Mouse (Mus musculus) heart, embryonic 14.5 days (tissue): ENCODE data around the gene Kcnq2. TPM values are rescaled to one million over a fixed set of nuclear protein-coding genes. Genes with fewer than 3 reads are reported as not detected.

ENCODE experiments used
- ATAC-seq: fragments of 200-750 bp; cut with Nextera tagmentation; 2 replicates; pipeline ENCODE4 v1.8.0; 2017; ENCODE audit warnings: low read depth, moderate TSS enrichment; ENCODE audit not compliant: insufficient number of reproducible peaks, insufficient read depth, low FRiP score
- H3K27ac ChIP-seq, 2 experiments: fragments of 200-500 bp in 1 of 2; fragments of 300-500 bp in 1 of 2; sonication (generic) in 1 of 2; replicated peaks in 1 of 2; 2 replicates each; pipeline ENCODE4 v1.5.1; 2012 to 2014; ENCODE audit warnings: low read depth in 2 of 2, low read length in 2 of 2, control low read depth in 1 of 2, mild to moderate bottlenecking in 1 of 2, mixed read lengths in 1 of 2; ENCODE audit not compliant: control insufficient read depth in 1 of 2, insufficient read depth in 1 of 2
- H3K27me3 ChIP-seq: fragments of 300-500 bp; sonication (generic); 2 replicates; pipeline ENCODE4 v1.6.1; 2014; ENCODE audit warnings: mild to moderate bottlenecking, low read length, control low read depth; ENCODE audit not compliant: control insufficient read depth, insufficient read depth
- H3K36me3 ChIP-seq: fragments of 300-500 bp; sonication (generic); 2 replicates; pipeline ENCODE4 v1.6.1; 2014; ENCODE audit warnings: mild to moderate bottlenecking, control low read depth, low read length, mixed read lengths; ENCODE audit not compliant: control insufficient read depth, insufficient read depth
- H3K4me1 ChIP-seq, 2 experiments: fragments of 200-500 bp in 1 of 2; fragments of 300-500 bp in 1 of 2; sonication (generic) in 1 of 2; 2 replicates each; pipeline ENCODE4 v1.6.1; 2012 to 2014; ENCODE audit warnings: low read length in 2 of 2, control low read depth in 1 of 2, mixed read lengths in 1 of 2; ENCODE audit not compliant: control insufficient read depth in 2 of 2, insufficient read depth in 2 of 2
- H3K4me2 ChIP-seq: fragments of 300-500 bp; sonication (generic); 2 replicates; pipeline ENCODE4 v1.6.1; 2014; ENCODE audit warnings: mild to moderate bottlenecking, low read length
- H3K4me3 ChIP-seq, 2 experiments: fragments of 200-500 bp in 1 of 2; fragments of 300-500 bp in 1 of 2; sonication (generic) in 1 of 2; 2 replicates each; pipeline ENCODE4 v1.5.1; 2012 to 2014; ENCODE audit warnings: low read length in 2 of 2, mild to moderate bottlenecking in 2 of 2, control low read depth in 1 of 2, low read depth in 1 of 2, moderate library complexity in 1 of 2; ENCODE audit not compliant: control insufficient read depth in 1 of 2, insufficient read depth in 1 of 2
- H3K9ac ChIP-seq: fragments of 300-500 bp; sonication (generic); 2 replicates; pipeline ENCODE4 v1.6.1; 2014; ENCODE audit warnings: mild to moderate bottlenecking, low read length
- H3K9me3 ChIP-seq: fragments of 300-500 bp; sonication (generic); 2 replicates; pipeline ENCODE4 v1.6.1; 2016; ENCODE audit warnings: low read length, control low read depth; ENCODE audit not compliant: control insufficient read depth
- WGBS: fragments of 180-500 bp; shearing (Covaris S2); extraction: QIAGEN DNeasy Blood & Tissue Kit; methylation state at CpG from one replicate; pipeline ENCODE4 v1.1.7; 2014; 5-methylcytosine and 5-hydroxymethylcytosine counted together
- polyA plus RNA-seq: library from polyadenylated mRNA; unstranded; fragments of >200 nt; fragmentation: Nextera tagmentation; extraction: Ambion mirVana; gene quantifications from 2 replicates; pipeline ENCODE4 v1.2.1, GENCODE M21; 2014

Gene Kcnq2
- 0.11 TPM in 1 of 2 replicates, not detected in the other for polyA plus RNA-seq

DNA sequence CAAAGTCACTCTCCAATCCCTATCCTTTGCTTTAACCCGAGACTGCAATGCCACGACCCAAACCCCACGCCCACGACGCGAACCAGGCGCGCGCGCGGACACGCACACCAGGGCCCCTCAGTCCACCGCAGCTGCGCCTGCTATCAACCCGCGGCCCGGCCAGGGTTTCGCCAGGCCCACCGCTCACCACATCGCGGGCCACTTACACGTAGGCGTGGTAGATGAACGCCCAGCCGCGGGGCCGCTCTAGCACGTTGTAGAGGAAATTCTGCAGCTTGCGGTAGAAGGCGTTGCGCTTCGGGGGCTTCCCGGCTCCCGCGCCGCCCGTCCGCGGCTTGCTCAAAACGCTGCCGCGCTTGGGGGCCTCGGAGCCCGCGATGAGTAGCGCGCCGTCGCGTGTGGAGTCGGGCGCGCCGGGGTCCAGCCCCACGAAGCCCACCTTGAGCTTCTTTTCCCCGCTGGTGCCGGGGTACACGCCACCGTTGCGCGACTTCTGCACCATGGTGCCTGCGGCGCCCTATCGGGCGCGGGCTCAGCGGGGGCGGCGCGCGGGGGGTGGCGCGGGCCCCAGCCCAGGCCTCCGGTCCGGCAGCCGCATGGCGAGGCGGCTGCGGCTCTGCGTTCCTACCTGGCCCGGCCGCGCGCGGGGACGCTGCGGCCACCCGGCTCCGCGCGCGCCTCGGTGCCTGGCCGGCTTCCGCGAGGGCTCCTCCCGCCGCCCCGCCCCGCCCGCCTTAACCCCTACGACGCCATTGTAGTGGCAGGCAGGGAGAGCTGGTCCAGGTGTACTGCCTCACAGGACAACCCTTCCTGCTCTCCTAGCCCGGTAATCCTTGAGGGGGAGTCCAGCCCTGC lies at the start of gene Kcnq2:
TSS of gene Kcnq2 (minus strand) at position 710 of the 855 bp plus-strand sequence.
- Histone ChIP-seq H3K4me1 (peaks cover 0 to 8% of the 10 kb centered on the region in 2 experiments; a peak in 3 of 4 replicates), H3K27me3 (peaks cover 73% of the 10 kb centered on the region), H3K36me3 (no peaks in the 10 kb centered on the region), H3K4me2 (peak within 1 kb of the TSS; percentile 68), H3K4me3 (peak within 1 kb of the TSS; percentile 28 to 44), H3K9me3 (no peaks in the 10 kb centered on the region), H3K9ac (no peak within 1 kb of the TSS), H3K27ac (no peak within 1 kb of the TSS)
- ATAC-seq: no peak
- under 1% methylated on average over 100 of the region's 104 CpGs for WGBS

DNA sequence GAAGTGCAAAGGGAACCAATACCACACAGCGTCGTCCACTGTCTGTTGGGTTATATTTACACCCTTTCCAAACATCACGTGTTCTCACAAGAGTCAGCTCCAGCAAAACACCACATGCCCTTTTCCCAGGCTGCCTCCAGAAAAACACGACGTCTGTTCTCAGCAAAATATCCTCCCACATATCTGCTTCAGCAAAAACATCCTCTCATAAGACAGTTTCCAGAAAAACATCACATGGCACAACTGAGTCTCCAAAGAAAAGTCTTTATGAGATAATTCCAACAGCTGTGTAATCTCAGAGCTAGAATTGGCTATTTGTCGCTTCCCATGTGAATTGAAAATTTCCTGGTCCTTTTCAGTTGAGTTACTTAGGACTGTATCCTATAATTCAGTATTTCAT lies 45.8 kb upstream of the Kcnq2 start:
- Histone ChIP-seq H3K9ac (no peak overlapping the region), H3K27me3 (no peaks in the 10 kb centered on the region), H3K9me3 (no peaks in the 10 kb centered on the region), H3K4me3 (no peak overlapping the region), H3K27ac (no peak overlapping the region), H3K4me1 (no peaks in the 10 kb centered on the region), H3K36me3 (no peaks in the 10 kb centered on the region), H3K4me2 (no peak overlapping the region)
- no peak for ATAC-seq
- WGBS: 56% methylated on average over 6 of the region's 6 CpGs

GRCm38 (mm10) chr2:181178471-181178870 lies 43.4 kb upstream of the Kcnq2 start:
- no peak for ATAC-seq
- WGBS: 48% methylated on average over 5 of the region's 5 CpGs
- no peak overlapping the region for H3K4me2 ChIP-seq
- no peaks in the 10 kb centered on the region for H3K4me1 ChIP-seq
- no peaks in the 10 kb centered on the region for H3K27me3 ChIP-seq
- no peak overlapping the region for H3K4me3 ChIP-seq
- no peaks in the 10 kb centered on the region for H3K36me3 ChIP-seq
- H3K9me3 ChIP-seq: no peaks in the 10 kb centered on the region
- H3K27ac ChIP-seq: no peak overlapping the region
- H3K9ac ChIP-seq: no peak overlapping the region

GRCm38 (mm10) chr2:181178015-181178414 lies 42.9 kb upstream of the Kcnq2 start:
- H3K4me1 ChIP-seq: no peaks in the 10 kb centered on the region
- H3K36me3 ChIP-seq: no peaks in the 10 kb centered on the region
- H3K9ac ChIP-seq: no peak overlapping the region
- WGBS: 65% methylated on average over 3 of the region's 3 CpGs
- ATAC-seq: no peak
- no peak overlapping the region for H3K27ac ChIP-seq
- no peaks in the 10 kb centered on the region for H3K9me3 ChIP-seq
- no peak overlapping the region for H3K4me3 ChIP-seq
- no peaks in the 10 kb centered on the region for H3K27me3 ChIP-seq
- no peak overlapping the region for H3K4me2 ChIP-seq

- WGBS: 82% methylated on average over 3 of the region's 3 CpGs
- Histone ChIP-seq H3K4me2 (no peak overlapping the region), H3K9me3 (no peaks in the 10 kb centered on the region), H3K27me3 (no peaks in the 10 kb centered on the region), H3K4me3 (no peak overlapping the region), H3K36me3 (no peaks in the 10 kb centered on the region), H3K27ac (no peak overlapping the region), H3K9ac (no peak overlapping the region), H3K4me1 (no peaks in the 10 kb centered on the region)
- no peak for ATAC-seq
These were observed 39.5 kb upstream of the Kcnq2 start for GRCm38 (mm10) chr2:181174646-181175045.

- H3K4me2 ChIP-seq: no peak overlapping the region
- H3K9me3 ChIP-seq: no peaks in the 10 kb centered on the region
- H3K27me3 ChIP-seq: 0 out of 2 replicates have a peak, but pooled peaks cover 8% of the 10 kb centered on the region
- ATAC-seq: no peak
- WGBS: 77% methylated on average over 5 of the region's 5 CpGs
- H3K4me3 ChIP-seq: no peak overlapping the region
- no peak overlapping the region for H3K27ac ChIP-seq
- no peaks in the 10 kb centered on the region for H3K36me3 ChIP-seq
- no peaks in the 10 kb centered on the region for H3K4me1 ChIP-seq
- no peak overlapping the region for H3K9ac ChIP-seq
These were observed 31.4 kb upstream of the Kcnq2 start for GRCm38 (mm10) chr2:181166469-181166868.

GRCm38 (mm10) chr2:181160821-181161220 lies 25.7 kb upstream of the Kcnq2 start:
- WGBS: 68% methylated on average over 4 of the region's 4 CpGs
- Histone ChIP-seq H3K9me3 (no peaks in the 10 kb centered on the region), H3K4me2 (no peak overlapping the region), H3K27ac (no peak overlapping the region), H3K9ac (no peak overlapping the region), H3K27me3 (peaks cover 17% of the 10 kb centered on the region), H3K4me1 (peaks cover 30 to 31% of the 10 kb centered on the region in 2 experiments), H3K36me3 (no peaks in the 10 kb centered on the region), H3K4me3 (no peak overlapping the region)
- no peak for ATAC-seq
